Mouse (Mus musculus): ENCODE measurements around the gene Myo1d. TPM values are rescaled to one million over a fixed set of nuclear protein-coding genes. Genes with fewer than 3 reads are reported as not detected.

Myo1d gene
- total and polyA plus RNA-seq, 3 experiments: 15.9 to 81.1 (median 41.7) TPM

DNA sequence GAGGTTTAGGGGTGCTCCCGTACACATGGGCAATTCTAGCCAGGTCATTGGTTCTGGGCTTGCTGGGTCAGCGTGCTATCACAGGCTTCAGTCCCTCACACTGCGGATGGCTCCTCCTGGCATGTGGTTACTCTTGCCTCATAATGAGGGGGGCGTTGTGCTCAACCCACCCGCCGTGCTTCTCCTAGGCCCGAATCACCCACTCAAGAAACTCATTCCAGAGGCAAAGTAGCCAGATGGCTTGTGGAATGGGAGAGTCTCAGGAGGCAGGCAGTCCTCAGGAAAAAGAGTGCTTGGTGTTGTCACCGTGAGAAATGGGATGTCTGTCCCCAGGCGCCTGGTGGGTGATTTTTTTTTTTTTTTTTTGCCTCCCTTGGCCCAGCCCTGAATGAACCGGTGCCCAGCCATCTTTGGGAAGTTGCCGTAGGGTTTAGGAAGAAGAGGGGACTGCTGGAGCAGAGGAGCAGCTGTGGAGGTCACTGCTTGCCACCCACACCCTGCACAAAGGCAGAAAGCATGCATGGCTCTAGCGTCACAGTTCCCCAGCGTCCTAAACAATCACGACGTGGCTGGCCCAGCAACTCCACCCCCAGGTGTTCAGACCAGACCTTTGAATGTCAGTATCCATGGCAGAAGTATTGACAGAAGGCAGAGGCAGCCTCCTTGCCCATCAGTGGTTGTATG lies 291.8 kb downstream of the Myo1d start:
- no peak overlapping the region for H3K4me3 ChIP-seq (ENCODE audit: control insufficient read depth in 1 of 2, insufficient read depth in 1 of 2, low read depth in 2 of 2, low read length in 2 of 2)
- no peak for DNase-seq (ENCODE audit: low read depth, low spot score)
- no peak overlapping the region for H3K27ac ChIP-seq (ENCODE audit: control insufficient read depth, low read depth, low read length)
- no peaks in the 10 kb centered on the region for H3K9me3 ChIP-seq (replicated peaks; ENCODE audit: insufficient read depth, low read length)
- no peaks in the 10 kb centered on the region for H3K36me3 ChIP-seq (ENCODE audit: control insufficient read depth in 1 of 2, insufficient read depth in 2 of 2, low read length in 2 of 2)
- H3K4me1 ChIP-seq (ENCODE audit: control insufficient read depth in 1 of 2, insufficient read depth in 2 of 2, low read length in 2 of 2): no peaks in the 10 kb centered on the region
- H3K9ac ChIP-seq (ENCODE audit: control insufficient read depth, low read depth, low read length, poor library complexity, severe bottlenecking): no peak overlapping the region
- no peaks in the 10 kb centered on the region for H3K27me3 ChIP-seq (ENCODE audit: control insufficient read depth in 1 of 2, insufficient read depth in 2 of 2, low read length in 2 of 2)
- TF ChIP-seq TCF12 (IDR thresholded peaks at IDR 0.05; ENCODE audit: low read depth, low read length) (no peak), GATA1 (IDR thresholded peaks at IDR 0.05; ENCODE audit: low read depth, low read length) (no peak), ELF1 (IDR thresholded peaks at IDR 0.05; ENCODE audit: low read depth, low read length) (no peak), MAZ (IDR thresholded peaks at IDR 0.05; ENCODE audit: low read depth, low read length) (no peak), NELFE (IDR thresholded peaks at IDR 0.05; ENCODE audit: low read depth, low read length) (no peak), RCOR1 (IDR thresholded peaks at IDR 0.05; ENCODE audit: low read depth, low read length) (no peak), BHLHE40 (IDR thresholded peaks at IDR 0.05; ENCODE audit: borderline replicate concordance, low read depth, low read length) (no peak), GABPA (IDR thresholded peaks at IDR 0.05; ENCODE audit: low read depth, low read length) (no peak)
- no peaks in the 10 kb centered on the region for H3K79me2 ChIP-seq (ENCODE audit: control insufficient read depth, insufficient read depth, low read length, poor library complexity)

DNA sequence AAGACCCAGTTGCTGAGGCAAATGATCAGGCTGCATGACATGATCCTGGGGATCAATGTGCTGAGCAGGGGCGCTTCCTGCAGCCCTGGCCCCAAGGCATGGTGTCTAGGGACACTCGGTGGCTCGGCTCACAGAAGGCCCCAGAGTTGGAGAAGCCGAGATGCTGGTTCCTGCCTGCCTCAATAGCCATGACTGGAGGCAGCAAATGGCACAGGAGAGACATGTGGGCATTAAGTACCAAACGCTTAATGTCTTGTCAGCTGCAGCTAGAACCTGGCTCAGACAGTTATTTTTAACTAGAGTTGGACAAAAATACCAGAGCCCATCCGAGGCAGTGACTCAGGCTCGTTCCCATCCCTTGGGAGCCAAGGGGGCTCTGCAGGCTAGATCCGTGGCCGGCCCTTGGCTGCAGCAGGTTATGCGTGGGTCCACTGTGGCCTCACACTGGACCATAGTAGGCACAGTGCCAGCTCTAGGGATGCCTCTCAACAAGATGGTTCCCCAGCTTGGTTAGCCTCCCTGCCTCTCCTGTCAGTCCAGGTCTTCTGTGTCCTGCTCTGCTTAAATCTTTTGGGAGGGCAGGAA lies 294.1 kb downstream of the Myo1d start:
- Histone ChIP-seq H3K4me3 (ENCODE audit: control insufficient read depth in 1 of 2, insufficient read depth in 1 of 2, low read depth in 2 of 2, low read length in 2 of 2) (no peak overlapping the region), H3K27ac (ENCODE audit: control insufficient read depth, low read depth, low read length) (no peak overlapping the region), H3K9ac (ENCODE audit: control insufficient read depth, low read depth, low read length, poor library complexity, severe bottlenecking) (no peak overlapping the region), H3K27me3 (ENCODE audit: control insufficient read depth in 1 of 2, insufficient read depth in 2 of 2, low read length in 2 of 2) (no peaks in the 10 kb centered on the region), H3K9me3 (replicated peaks; ENCODE audit: insufficient read depth, low read length) (no peaks in the 10 kb centered on the region), H3K79me2 (ENCODE audit: control insufficient read depth, insufficient read depth, low read length, poor library complexity) (no peaks in the 10 kb centered on the region), H3K36me3 (ENCODE audit: control insufficient read depth in 1 of 2, insufficient read depth in 2 of 2, low read length in 2 of 2) (no peaks in the 10 kb centered on the region), H3K4me1 (ENCODE audit: control insufficient read depth in 1 of 2, insufficient read depth in 2 of 2, low read length in 2 of 2) (no peaks in the 10 kb centered on the region)
- no peak for DNase-seq (ENCODE audit: low read depth, low spot score)
- TF ChIP-seq GATA1 (IDR thresholded peaks at IDR 0.05; ENCODE audit: low read depth, low read length) (no peak), NELFE (IDR thresholded peaks at IDR 0.05; ENCODE audit: low read depth, low read length) (no peak), UBTF (IDR thresholded peaks at IDR 0.05; ENCODE audit: borderline replicate concordance, insufficient read depth, low read depth, low read length) (no peak), JUND (IDR thresholded peaks at IDR 0.05; ENCODE audit: low read depth, low read length) (no peak), MAFK (IDR thresholded peaks at IDR 0.05; ENCODE audit: borderline replicate concordance, low read depth, low read length) (no peak), KAT2A (conservative IDR thresholded peaks at IDR 0.05; ENCODE audit: low read depth, low read length) (no peak), CHD2 (IDR thresholded peaks at IDR 0.05; ENCODE audit: low read length) (no peak), ZNF384 (IDR thresholded peaks at IDR 0.05; ENCODE audit: low read depth, low read length) (no peak), POLR2AphosphoS2 (IDR thresholded peaks at IDR 0.05; ENCODE audit: low read length) (no peak)

All from MEL (cell line).